Mouse (Mus musculus): Measurements from ENCODE around the gene Psors1c2. TPM values are rescaled to one million over a fixed set of nuclear protein-coding genes. Genes with fewer than 3 reads are reported as not detected.

Psors1c2 gene
- polyA plus RNA-seq, 1 experiment from 2014 or later: 1.1 TPM

- Histone ChIP-seq H3K36me3 (no peaks in the 10 kb centered on the region), H3K9me3 (no peaks in the 10 kb centered on the region), H3K4me2 (replicated peaks) (peak overlapping the region; percentile 57), H3K9ac (replicated peaks) (peak overlapping the region; percentile 45), H3K27me3 (peaks cover 20% of the 10 kb centered on the region), H3K4me3 (replicated peaks) (peak overlapping the region; percentile 31), H3K4me1 (replicated peaks) (peaks cover 17% of the 10 kb centered on the region), H3K27ac (no peak overlapping the region)
- ATAC-seq: peak; percentile 63
- 1% methylated on average over 28 of the region's 28 CpGs for WGBS
Observed at GRCm38 (mm10) chr17:35569091-35569944, 36.3 kb downstream of the Psors1c2 start.

GRCm38 (mm10) chr17:35570836-35571235 is 37.8 kb downstream of the Psors1c2 start:
- Histone ChIP-seq H3K4me3 (replicated peaks) (no peak overlapping the region), H3K27ac (no peak overlapping the region), H3K27me3 (peaks cover 20% of the 10 kb centered on the region), H3K36me3 (no peaks in the 10 kb centered on the region), H3K9me3 (no peaks in the 10 kb centered on the region), H3K9ac (replicated peaks) (no peak overlapping the region), H3K4me2 (replicated peaks) (no peak overlapping the region), H3K4me1 (replicated peaks) (peaks cover 17% of the 10 kb centered on the region)
- no peak for ATAC-seq
- 77% methylated on average over 14 of the region's 14 CpGs for WGBS

- peaks cover 17% of the 10 kb centered on the region for H3K4me1 ChIP-seq (replicated peaks)
- no peak overlapping the region for H3K4me3 ChIP-seq (replicated peaks)
- 96% methylated on average over 7 of the region's 7 CpGs for WGBS
- peaks cover 20% of the 10 kb centered on the region for H3K27me3 ChIP-seq
- H3K27ac ChIP-seq: no peak overlapping the region
- H3K9me3 ChIP-seq: no peaks in the 10 kb centered on the region
- no peak for ATAC-seq
- no peak overlapping the region for H3K9ac ChIP-seq (replicated peaks)
- H3K4me2 ChIP-seq (replicated peaks): no peak overlapping the region
- no peaks in the 10 kb centered on the region for H3K36me3 ChIP-seq
Observed at GRCm38 (mm10) chr17:35571477-35571876, 38.5 kb downstream of the Psors1c2 start.

GRCm38 (mm10) chr17:35578211-35578610 is 45.2 kb downstream of the Psors1c2 start:
- Histone ChIP-seq H3K27me3 (no peaks in the 10 kb centered on the region), H3K36me3 (no peaks in the 10 kb centered on the region), H3K27ac (no peak overlapping the region), H3K4me1 (replicated peaks) (no peaks in the 10 kb centered on the region), H3K9me3 (no peaks in the 10 kb centered on the region), H3K4me3 (replicated peaks) (no peak overlapping the region), H3K4me2 (replicated peaks) (no peak overlapping the region), H3K9ac (replicated peaks) (no peak overlapping the region)
- 18% methylated on average over 6 of the region's 6 CpGs for WGBS
- peak; percentile 30; the same call in 1 of the 2 replicates for ATAC-seq

- H3K4me3 ChIP-seq (replicated peaks): no peak overlapping the region
- 97% methylated on average over 1 of the region's 1 CpGs for WGBS
- no peak for ATAC-seq
- no peak overlapping the region for H3K4me2 ChIP-seq (replicated peaks)
- H3K36me3 ChIP-seq: no peaks in the 10 kb centered on the region
- H3K9ac ChIP-seq (replicated peaks): no peak overlapping the region
- H3K4me1 ChIP-seq (replicated peaks): 0 out of 2 replicates have a peak, but pooled peaks cover 3% of the 10 kb centered on the region
- H3K27me3 ChIP-seq: peaks cover 11% of the 10 kb centered on the region
- H3K9me3 ChIP-seq: no peaks in the 10 kb centered on the region
- H3K27ac ChIP-seq: no peak overlapping the region
Observed at GRCm38 (mm10) chr17:35582900-35583299, 49.9 kb downstream of the Psors1c2 start.

Other genes starting within 250 kb of the Psors1c2 start
- gene H2-Q1, start 212.8 kb upstream of the Psors1c2 start, polyA plus RNA-seq (2015; fragmentation: Nextera tagmentation; extraction: Ambion mirVana): 0.11 and 0.17 TPM in 2 replicates
- gene H2-Q2, start 191.0 kb upstream of the Psors1c2 start, polyA plus RNA-seq (2015; fragmentation: Nextera tagmentation; extraction: Ambion mirVana): 0.26 and 0.30 TPM in 2 replicates
- 1.00 and 1.3 TPM in 2 replicates for gene H2-Q4, start 153.6 kb upstream of the Psors1c2 start, polyA plus RNA-seq (2015; fragmentation: Nextera tagmentation; extraction: Ambion mirVana)
- 0.17 TPM in 2 replicates for gene H2-Q6, start 108.4 kb upstream of the Psors1c2 start, polyA plus RNA-seq (2015; fragmentation: Nextera tagmentation; extraction: Ambion mirVana)
- 2.5 TPM in 2 replicates for gene H2-Q7, start 94.0 kb upstream of the Psors1c2 start, polyA plus RNA-seq (2015; fragmentation: Nextera tagmentation; extraction: Ambion mirVana)
- gene H2-Q10, start 63.1 kb upstream of the Psors1c2 start, polyA plus RNA-seq (2015; fragmentation: Nextera tagmentation; extraction: Ambion mirVana): 0.09 and 0.69 TPM in 2 replicates
- gene Pou5f1, start 27.2 kb upstream of the Psors1c2 start, polyA plus RNA-seq (2015; fragmentation: Nextera tagmentation; extraction: Ambion mirVana): not detected in 2 replicates
- 23.1 and 23.2 TPM in 2 replicates for gene Tcf19, start 16.4 kb upstream of the Psors1c2 start, polyA plus RNA-seq (2015; fragmentation: Nextera tagmentation; extraction: Ambion mirVana)
- gene Cchcr1, start 16.1 kb upstream of the Psors1c2 start, polyA plus RNA-seq (2015; fragmentation: Nextera tagmentation; extraction: Ambion mirVana): 6.5 and 8.4 TPM in 2 replicates
- gene Cdsn, start 18.9 kb downstream of the Psors1c2 start, polyA plus RNA-seq (2015; fragmentation: Nextera tagmentation; extraction: Ambion mirVana): 0.06 and 0.11 TPM in 2 replicates
- not detected in 2 replicates for gene 2300002M23Rik, start 34.2 kb downstream of the Psors1c2 start, polyA plus RNA-seq (2015; fragmentation: Nextera tagmentation; extraction: Ambion mirVana)
- not detected in 2 replicates for gene Sfta2, start 68.3 kb downstream of the Psors1c2 start, polyA plus RNA-seq (2015; fragmentation: Nextera tagmentation; extraction: Ambion mirVana)
- not detected in 2 replicates for gene Gm9573, start 93.4 kb downstream of the Psors1c2 start, polyA plus RNA-seq (2015; fragmentation: Nextera tagmentation; extraction: Ambion mirVana)
- gene Mucl3, start 110.5 kb downstream of the Psors1c2 start, polyA plus RNA-seq (2015; fragmentation: Nextera tagmentation; extraction: Ambion mirVana): not detected in 2 replicates
- 13.0 and 15.1 TPM in 2 replicates for gene Vars2, start 134.4 kb downstream of the Psors1c2 start, polyA plus RNA-seq (2015; fragmentation: Nextera tagmentation; extraction: Ambion mirVana)
- 31.5 and 32.0 TPM in 2 replicates for gene Gtf2h4, start 140.5 kb downstream of the Psors1c2 start, polyA plus RNA-seq (2015; fragmentation: Nextera tagmentation; extraction: Ambion mirVana)
- gene Ddr1, start 171.4 kb downstream of the Psors1c2 start, polyA plus RNA-seq (2015; fragmentation: Nextera tagmentation; extraction: Ambion mirVana): 163 and 187 TPM in 2 replicates

All from midbrain, embryonic 13.5 days (tissue).